Mouse (Mus musculus): ENCODE data around the gene Olfr322. TPM values are rescaled to one million over a fixed set of nuclear protein-coding genes. Genes with fewer than 3 reads are reported as not detected.

Gene Olfr322
- polyA plus RNA-seq, 1 experiment = 0.21 TPM

DNA sequence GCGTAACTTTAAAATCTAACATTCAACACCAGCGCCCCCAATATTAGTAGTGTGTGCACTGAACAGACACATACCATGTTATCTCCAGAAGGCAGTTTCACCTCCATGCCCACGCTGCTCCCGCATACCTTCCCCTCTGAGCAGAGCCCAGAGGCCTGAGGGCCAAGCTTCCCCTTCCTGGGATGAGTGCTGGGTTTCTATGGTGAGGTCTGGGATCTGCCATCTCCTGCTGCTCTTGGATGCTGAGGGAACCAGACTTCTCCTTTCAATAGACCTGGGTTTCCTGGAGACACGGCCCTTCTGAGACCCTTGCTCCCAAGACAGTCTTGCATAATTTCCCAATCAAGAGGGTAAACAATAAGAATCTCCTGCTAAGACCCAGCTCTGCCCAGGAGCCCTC is 28.2 kb upstream of the Olfr322 start, which contains the start of gene Olfr323:
Olfr323 (minus strand) TSS at position 101 of the 400 bp plus-strand sequence.
- no peak within 1 kb of the TSS for H3K27ac ChIP-seq (ENCODE audit: insufficient read depth, low read length)
- DNase-seq (ENCODE audit: low read depth in 1 of 2, low spot score in 2 of 2) = no peak
- H3K4me1 ChIP-seq (ENCODE audit: control insufficient read depth, insufficient read depth, insufficient read length) = no peaks in the 10 kb centered on the region
- 75% methylated on average over 5 of the region's 5 CpGs for WGBS
- H3K4me3 ChIP-seq (ENCODE audit: extremely low read depth, insufficient read depth, insufficient read length) = no peak within 1 kb of the TSS
- no peaks in the 10 kb centered on the region for H3K36me3 ChIP-seq (ENCODE audit: control insufficient read depth, insufficient read depth, low read length)
- TF ChIP-seq POLR2A (IDR thresholded peaks at IDR 0.05; ENCODE audit: low read depth, low read length) = no peak
- no peak for TF ChIP-seq CTCF (IDR thresholded peaks at IDR 0.05; ENCODE audit: extremely low read depth, insufficient read depth, insufficient read length, insufficient replicate concordance)
- no peaks in the 10 kb centered on the region for H3K27me3 ChIP-seq (ENCODE audit: control insufficient read depth, insufficient read depth, low read length)

DNA sequence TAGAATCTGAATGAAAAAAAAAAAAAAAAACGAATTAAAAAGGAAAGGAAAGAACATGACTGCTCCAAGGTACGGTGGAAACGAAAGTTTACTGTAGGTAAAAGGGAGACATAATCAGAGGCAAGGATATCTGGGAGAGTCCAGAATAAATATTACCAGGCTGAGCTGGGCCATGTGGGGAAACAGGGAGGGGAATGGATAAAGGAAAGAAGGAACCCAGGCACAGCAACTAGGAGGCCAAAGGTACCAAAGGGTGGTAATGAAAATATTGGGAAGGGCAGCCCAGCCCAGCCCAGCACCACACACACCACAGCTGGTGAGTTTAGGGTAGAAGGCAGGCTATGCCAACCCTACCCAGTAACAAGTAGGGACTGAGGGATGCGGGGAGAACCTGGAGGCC is 23.7 kb upstream of the Olfr322 start:
- TF ChIP-seq POLR2A (IDR thresholded peaks at IDR 0.05; ENCODE audit: low read depth, low read length) (no peak), CTCF (IDR thresholded peaks at IDR 0.05; ENCODE audit: extremely low read depth, insufficient read depth, insufficient read length, insufficient replicate concordance) (no peak)
- WGBS = 60% methylated on average over 4 of the region's 4 CpGs
- Histone ChIP-seq H3K27ac (ENCODE audit: insufficient read depth, low read length) (no peak overlapping the region), H3K27me3 (ENCODE audit: control insufficient read depth, insufficient read depth, low read length) (no peaks in the 10 kb centered on the region), H3K4me1 (ENCODE audit: control insufficient read depth, insufficient read depth, insufficient read length) (no peaks in the 10 kb centered on the region), H3K4me3 (ENCODE audit: extremely low read depth, insufficient read depth, insufficient read length) (no peak overlapping the region), H3K36me3 (ENCODE audit: control insufficient read depth, insufficient read depth, low read length) (no peaks in the 10 kb centered on the region)
- DNase-seq (ENCODE audit: low read depth in 1 of 2, low spot score in 2 of 2) = no peak

GRCm38 (mm10) chr11:58636376-58636977 is 22.1 kb upstream of the Olfr322 start:
- 5% methylated on average over 3 of the region's 4 CpGs for WGBS
- Histone ChIP-seq H3K4me1 (ENCODE audit: control insufficient read depth, insufficient read depth, insufficient read length) (peaks cover 4% of the 10 kb centered on the region; the same call in 1 of the 2 replicates), H3K36me3 (ENCODE audit: control insufficient read depth, insufficient read depth, low read length) (no peaks in the 10 kb centered on the region), H3K27ac (ENCODE audit: insufficient read depth, low read length) (no peak overlapping the region), H3K27me3 (ENCODE audit: control insufficient read depth, insufficient read depth, low read length) (peaks cover 5% of the 10 kb centered on the region), H3K4me3 (ENCODE audit: extremely low read depth, insufficient read depth, insufficient read length) (no peak overlapping the region)
- peak; percentile 22 to 24 for DNase-seq (ENCODE audit: low read depth in 1 of 2, low spot score in 2 of 2)
- TF ChIP-seq POLR2A (IDR thresholded peaks at IDR 0.05; ENCODE audit: low read depth, low read length) (no peak), CTCF (IDR thresholded peaks at IDR 0.05; ENCODE audit: extremely low read depth, insufficient read depth, insufficient read length, insufficient replicate concordance) (peak; percentile 85; the same call in 1 of the 2 replicates)

GRCm38 (mm10) chr11:58638176-58638701 is 20.3 kb upstream of the Olfr322 start:
- Histone ChIP-seq H3K4me1 (ENCODE audit: control insufficient read depth, insufficient read depth, insufficient read length) (peaks cover 4% of the 10 kb centered on the region; the same call in 1 of the 2 replicates), H3K4me3 (ENCODE audit: extremely low read depth, insufficient read depth, insufficient read length) (no peak overlapping the region), H3K36me3 (ENCODE audit: control insufficient read depth, insufficient read depth, low read length) (no peaks in the 10 kb centered on the region), H3K27me3 (ENCODE audit: control insufficient read depth, insufficient read depth, low read length) (peaks cover 5% of the 10 kb centered on the region), H3K27ac (ENCODE audit: insufficient read depth, low read length) (no peak overlapping the region)
- TF ChIP-seq POLR2A (IDR thresholded peaks at IDR 0.05; ENCODE audit: low read depth, low read length) = no peak
- TF ChIP-seq CTCF (IDR thresholded peaks at IDR 0.05; ENCODE audit: extremely low read depth, insufficient read depth, insufficient read length, insufficient replicate concordance) = no peak
- no peak for DNase-seq (ENCODE audit: low read depth in 1 of 2, low spot score in 2 of 2)
- 86% methylated on average over 7 of the region's 7 CpGs for WGBS

DNA sequence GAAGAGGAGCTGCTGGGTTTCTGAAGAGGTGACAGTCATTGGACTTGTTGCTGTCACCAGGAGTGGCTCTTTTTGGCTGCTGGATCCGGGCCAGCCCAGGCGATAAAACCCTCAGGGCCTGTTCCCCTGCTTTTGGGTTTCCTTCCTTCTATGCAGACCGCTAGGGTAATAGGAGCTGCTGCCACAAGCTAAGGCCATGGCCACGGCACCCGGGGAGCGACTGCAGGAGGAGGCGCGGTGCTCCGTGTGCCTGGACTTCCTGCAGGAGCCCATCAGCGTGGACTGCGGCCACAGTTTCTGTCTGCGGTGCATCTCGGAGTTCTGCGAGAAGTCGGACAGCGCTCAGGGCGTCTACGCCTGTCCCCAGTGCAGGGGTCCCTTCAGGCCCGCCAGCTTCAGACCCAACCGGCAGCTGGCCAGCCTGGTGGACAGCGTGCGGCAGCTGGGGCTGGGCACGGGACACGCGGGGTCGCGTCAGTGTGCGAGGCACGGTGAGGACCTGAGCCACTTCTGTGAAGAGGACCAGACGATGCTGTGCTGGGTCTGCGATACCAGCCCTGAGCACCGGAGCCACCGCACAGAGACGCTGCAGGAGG is 18.2 kb upstream of the Olfr322 start, which contains the start of gene Trim58:
Trim58 (plus strand) TSS at position 194 of the 596 bp plus-strand sequence.
- TF ChIP-seq CTCF (IDR thresholded peaks at IDR 0.05; ENCODE audit: extremely low read depth, insufficient read depth, insufficient read length, insufficient replicate concordance) = no peak
- no peak for TF ChIP-seq POLR2A (IDR thresholded peaks at IDR 0.05; ENCODE audit: low read depth, low read length)
- Histone ChIP-seq H3K4me3 (ENCODE audit: extremely low read depth, insufficient read depth, insufficient read length) (peak within 1 kb of the TSS; percentile 37), H3K4me1 (ENCODE audit: control insufficient read depth, insufficient read depth, insufficient read length) (peaks cover 4% of the 10 kb centered on the region; the same call in 1 of the 2 replicates), H3K36me3 (ENCODE audit: control insufficient read depth, insufficient read depth, low read length) (no peaks in the 10 kb centered on the region), H3K27ac (ENCODE audit: insufficient read depth, low read length) (peak within 1 kb of the TSS; percentile 62; the same call in 1 of the 2 replicates), H3K27me3 (ENCODE audit: control insufficient read depth, insufficient read depth, low read length) (peaks cover 5% of the 10 kb centered on the region)
- no peak for DNase-seq (ENCODE audit: low read depth in 1 of 2, low spot score in 2 of 2)
- 1% methylated on average over 34 of the region's 34 CpGs for WGBS

DNA sequence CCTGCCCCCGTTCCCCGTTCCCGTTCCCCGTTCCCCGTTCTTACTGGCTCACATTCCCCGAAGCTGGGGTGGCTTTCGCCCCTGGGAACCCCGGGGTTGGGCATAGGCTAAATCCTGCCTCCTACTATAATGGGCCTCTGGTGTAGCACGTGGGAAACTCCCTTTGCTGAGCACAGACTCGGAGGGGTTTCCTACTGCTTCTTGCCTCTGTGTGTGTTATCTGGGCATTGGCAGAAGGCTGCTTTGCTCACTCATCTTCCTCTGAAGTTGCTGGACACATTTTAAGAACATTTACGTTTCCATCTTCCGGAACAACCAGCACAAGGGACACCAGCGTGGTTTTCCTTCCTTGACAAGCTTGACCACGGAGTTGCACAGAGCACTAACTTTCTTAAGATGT is 17.5 kb upstream of the Olfr322 start:
- peak overlapping the region; percentile 62; the same call in 1 of the 2 replicates for H3K27ac ChIP-seq (ENCODE audit: insufficient read depth, low read length)
- H3K4me3 ChIP-seq (ENCODE audit: extremely low read depth, insufficient read depth, insufficient read length) = peak overlapping the region; percentile 20; the same call in 1 of the 2 replicates
- 6% methylated on average over 14 of the region's 14 CpGs for WGBS
- H3K27me3 ChIP-seq (ENCODE audit: control insufficient read depth, insufficient read depth, low read length) = peaks cover 5% of the 10 kb centered on the region
- TF ChIP-seq CTCF (IDR thresholded peaks at IDR 0.05; ENCODE audit: extremely low read depth, insufficient read depth, insufficient read length, insufficient replicate concordance) (no peak), POLR2A (IDR thresholded peaks at IDR 0.05; ENCODE audit: low read depth, low read length) (no peak)
- peaks cover 4% of the 10 kb centered on the region; the same call in 1 of the 2 replicates for H3K4me1 ChIP-seq (ENCODE audit: control insufficient read depth, insufficient read depth, insufficient read length)
- no peak for DNase-seq (ENCODE audit: low read depth in 1 of 2, low spot score in 2 of 2)
- H3K36me3 ChIP-seq (ENCODE audit: control insufficient read depth, insufficient read depth, low read length) = no peaks in the 10 kb centered on the region

Measured in spleen, adult 2 months (tissue).